Mouse (Mus musculus) intestine, embryonic 16.5 days (tissue): Measurements from ENCODE around the gene A830005F24Rik. TPM values are rescaled to one million over a fixed set of nuclear protein-coding genes. Genes with fewer than 3 reads are reported as not detected.

ENCODE experiments used
- ATAC-seq: fragments of 200-750 bp; cut with Nextera tagmentation; 2 replicates; pipeline ENCODE4 v1.8.0; 2017; ENCODE audit warnings: moderate TSS enrichment, moderate library complexity
- H3K27ac ChIP-seq: fragments of 300-500 bp; sonication (generic); 2 replicates; pipeline ENCODE4 v1.5.1; 2014; ENCODE audit warnings: mild to moderate bottlenecking, low read length
- H3K27me3 ChIP-seq: fragments of 300-500 bp; sonication (generic); replicated peaks from 2 replicates; pipeline ENCODE4 v1.6.1; 2014; ENCODE audit warnings: low read length, control low read depth, mixed read lengths; ENCODE audit not compliant: control insufficient read depth, insufficient read depth
- H3K36me3 ChIP-seq: fragments of 300-500 bp; sonication (generic); 2 replicates; pipeline ENCODE4 v1.6.1; 2014; ENCODE audit warnings: low read length, control low read depth; ENCODE audit not compliant: control insufficient read depth, insufficient read depth
- H3K4me1 ChIP-seq: fragments of 300-500 bp; sonication (generic); 2 replicates; pipeline ENCODE4 v1.6.1; 2014; ENCODE audit warnings: low read length, control low read depth, mixed read lengths; ENCODE audit not compliant: control insufficient read depth, insufficient read depth
- H3K4me2 ChIP-seq: fragments of 300-500 bp; sonication (generic); 2 replicates; pipeline ENCODE4 v1.6.1; 2014; ENCODE audit warnings: low read depth, low read length, control low read depth
- H3K4me3 ChIP-seq: fragments of 300-500 bp; sonication (generic); 2 replicates; pipeline ENCODE4 v1.5.1; 2014; ENCODE audit warnings: mild to moderate bottlenecking, low read length
- H3K9ac ChIP-seq: fragments of 300-500 bp; sonication (generic); 2 replicates; pipeline ENCODE4 v1.6.1; 2014; ENCODE audit warnings: low read depth, low read length
- H3K9me3 ChIP-seq: fragments of 300-500 bp; sonication (generic); 2 replicates; pipeline ENCODE4 v1.6.1; 2016; ENCODE audit warnings: low read length, control low read depth; ENCODE audit not compliant: control insufficient read depth
- WGBS: fragments of 180-500 bp; shearing (Covaris S2); extraction: QIAGEN DNeasy Blood & Tissue Kit; methylation state at CpG from one replicate; pipeline ENCODE4 v1.1.7; 2014; 5-methylcytosine and 5-hydroxymethylcytosine counted together
- polyA plus RNA-seq: library from polyadenylated mRNA; unstranded; fragments of >200 nt; fragmentation: Nextera tagmentation; extraction: Ambion mirVana; gene quantifications from 2 replicates; pipeline ENCODE4 v1.2.1, GENCODE M21; 2015

A830005F24Rik gene
- polyA plus RNA-seq, 1 experiment from 2014 or later = 0.57 TPM

GRCm38 (mm10) chr13:48533441-48533840 is 20.1 kb downstream of the A830005F24Rik start:
- whole genome bisulfite sequencing = 90% methylated on average over 5 of the region's 5 CpGs
- Histone ChIP-seq H3K36me3 (peaks cover 6% of the 10 kb centered on the region; the same call in 1 of the 2 replicates), H3K9ac (no peak overlapping the region), H3K27ac (no peak overlapping the region), H3K4me1 (no peaks in the 10 kb centered on the region), H3K4me3 (no peak overlapping the region), H3K27me3 (no peaks in the 10 kb centered on the region), H3K9me3 (no peaks in the 10 kb centered on the region), H3K4me2 (no peak overlapping the region)
- ATAC-seq = peak; percentile 43

- H3K9ac ChIP-seq = no peak overlapping the region
- ATAC-seq = no peak
- H3K9me3 ChIP-seq = no peaks in the 10 kb centered on the region
- no peak overlapping the region for H3K4me2 ChIP-seq
- peaks cover 25% of the 10 kb centered on the region for H3K4me1 ChIP-seq
- no peak overlapping the region for H3K4me3 ChIP-seq
- no peak overlapping the region for H3K27ac ChIP-seq
- no peaks in the 10 kb centered on the region for H3K27me3 ChIP-seq
- WGBS = 33% methylated on average over 1 of the region's 1 CpGs
- H3K36me3 ChIP-seq = 0 out of 2 replicates have a peak, but pooled peaks cover 3% of the 10 kb centered on the region
Observed at GRCm38 (mm10) chr13:48540488-48540887, 27.1 kb downstream of the A830005F24Rik start.

- H3K27ac ChIP-seq = no peak overlapping the region
- peaks cover 25% of the 10 kb centered on the region for H3K4me1 ChIP-seq
- H3K9ac ChIP-seq = no peak overlapping the region
- no peaks in the 10 kb centered on the region for H3K9me3 ChIP-seq
- H3K4me3 ChIP-seq = peak overlapping the region; percentile 21
- peak overlapping the region; percentile 62 for H3K4me2 ChIP-seq
- no peaks in the 10 kb centered on the region for H3K27me3 ChIP-seq
- no peak for ATAC-seq
- H3K36me3 ChIP-seq = no peaks in the 10 kb centered on the region
Observed at GRCm38 (mm10) chr13:48544391-48544790, 31.0 kb downstream of the A830005F24Rik start.

- ATAC-seq = no peak
- no peaks in the 10 kb centered on the region for H3K27me3 ChIP-seq
- H3K4me3 ChIP-seq = peak overlapping the region; percentile 93
- peaks cover 25% of the 10 kb centered on the region for H3K4me1 ChIP-seq
- H3K27ac ChIP-seq = no peak overlapping the region
- H3K9ac ChIP-seq = peak overlapping the region; percentile 89; the same call in 1 of the 2 replicates
- H3K36me3 ChIP-seq = no peaks in the 10 kb centered on the region
- H3K4me2 ChIP-seq = peak overlapping the region; percentile 62
- 32% methylated on average over 4 of the region's 4 CpGs for WGBS
- H3K9me3 ChIP-seq = no peaks in the 10 kb centered on the region
Observed at GRCm38 (mm10) chr13:48544867-48545266, 31.5 kb downstream of the A830005F24Rik start.

- Histone ChIP-seq H3K4me3 (peak overlapping the region; percentile 93), H3K27ac (peak overlapping the region; percentile 100), H3K27me3 (no peaks in the 10 kb centered on the region), H3K9me3 (no peaks in the 10 kb centered on the region), H3K4me2 (peak overlapping the region; percentile 62), H3K36me3 (no peaks in the 10 kb centered on the region), H3K9ac (peak overlapping the region; percentile 100), H3K4me1 (peaks cover 19% of the 10 kb centered on the region)
- peak; percentile 89 for ATAC-seq
- under 1% methylated on average over 51 of the region's 72 CpGs for WGBS
Observed at GRCm38 (mm10) chr13:48545476-48546281, 32.3 kb downstream of the A830005F24Rik start.

GRCm38 (mm10) chr13:48546330-48546917 is 33.1 kb downstream of the A830005F24Rik start:
- H3K4me2 ChIP-seq = peak overlapping the region; percentile 61
- H3K4me3 ChIP-seq = peak overlapping the region; percentile 93
- H3K9ac ChIP-seq = peak overlapping the region; percentile 100
- H3K36me3 ChIP-seq = no peaks in the 10 kb centered on the region
- under 1% methylated on average over 69 of the region's 72 CpGs for WGBS
- no peaks in the 10 kb centered on the region for H3K27me3 ChIP-seq
- H3K27ac ChIP-seq = peak overlapping the region; percentile 100
- ATAC-seq = peak; percentile 96
- H3K4me1 ChIP-seq = peaks cover 13% of the 10 kb centered on the region
- H3K9me3 ChIP-seq = no peaks in the 10 kb centered on the region

GRCm38 (mm10) chr13:48547623-48548022 is 34.3 kb downstream of the A830005F24Rik start:
- Histone ChIP-seq H3K4me2 (no peak overlapping the region), H3K9ac (no peak overlapping the region), H3K27me3 (no peaks in the 10 kb centered on the region), H3K9me3 (no peaks in the 10 kb centered on the region), H3K4me1 (peaks cover 16% of the 10 kb centered on the region), H3K4me3 (no peak overlapping the region), H3K27ac (no peak overlapping the region), H3K36me3 (no peaks in the 10 kb centered on the region)
- 94% methylated on average over 6 of the region's 6 CpGs for WGBS
- no peak for ATAC-seq

- Histone ChIP-seq H3K9me3 (no peaks in the 10 kb centered on the region), H3K27ac (no peak overlapping the region), H3K36me3 (no peaks in the 10 kb centered on the region), H3K4me3 (no peak overlapping the region), H3K4me2 (no peak overlapping the region), H3K4me1 (peaks cover 19% of the 10 kb centered on the region), H3K27me3 (no peaks in the 10 kb centered on the region), H3K9ac (no peak overlapping the region)
- 89% methylated on average over 5 of the region's 5 CpGs for WGBS
- ATAC-seq = no peak
Observed at GRCm38 (mm10) chr13:48548296-48548695, 34.9 kb downstream of the A830005F24Rik start.

- H3K9me3 ChIP-seq = no peaks in the 10 kb centered on the region
- no peaks in the 10 kb centered on the region for H3K36me3 ChIP-seq
- 40% methylated on average over 21 of the region's 21 CpGs for WGBS
- peak overlapping the region; percentile 52 for H3K4me2 ChIP-seq
- H3K4me3 ChIP-seq = peak overlapping the region; percentile 34
- H3K4me1 ChIP-seq = peaks cover 10% of the 10 kb centered on the region
- H3K9ac ChIP-seq = peak overlapping the region; percentile 65
- H3K27me3 ChIP-seq = no peaks in the 10 kb centered on the region
- ATAC-seq = peak; percentile 92
- peak overlapping the region; percentile 96 for H3K27ac ChIP-seq
Observed at GRCm38 (mm10) chr13:48552181-48553090, 39.1 kb downstream of the A830005F24Rik start.
